ENCODE assay signal across 28 mouse cellular contexts in the genomic region with DNA sequence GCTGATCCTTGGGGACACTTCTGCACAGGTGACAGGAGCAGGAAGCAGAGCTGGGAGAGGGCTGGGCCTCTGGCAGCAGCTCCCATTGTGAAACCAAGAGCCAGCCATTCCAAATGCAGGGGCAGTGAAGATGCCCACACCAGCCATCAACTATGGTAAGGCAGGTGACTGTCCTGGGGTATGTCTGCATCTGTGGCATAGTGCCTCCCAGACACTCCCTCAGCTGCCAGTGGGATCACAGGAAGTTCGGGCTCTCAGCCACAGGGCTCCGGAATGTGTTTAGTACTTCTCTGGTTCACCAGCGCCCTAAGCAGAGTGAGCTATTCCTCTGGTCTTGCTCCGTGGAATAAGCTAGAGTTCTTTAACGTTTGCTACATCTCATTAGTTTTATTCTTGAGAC. TPM values are rescaled to one million over a fixed set of nuclear protein-coding genes. Genes with fewer than 3 reads are reported as not detected.
"Had no signal": no experiment of that assay in that cellular context is flagged by ENCODE, and none has a peak within 500 bp of the region (broad histone marks: within the 10 kb centered on the region; RNA-seq: fewer than 3 reads in every experiment).

No protein-coding gene starts in this region.

- H3K9ac ChIP-seq: liver, embryonic 12.5 days; liver, embryonic 15.5 days; lung, embryonic 15.5 days; midbrain, embryonic 13.5 days; stomach, embryonic 15.5 days had no signal

- DNase-seq: kidney, adult 18-20 months; kidney, adult 9 months; layer of hippocampus, adult 9-11 months; lung, adult 18-20 months; lung, postnatal 10 days; lung, postnatal 36 days; right cerebral cortex, adult 18-20 months; right cerebral cortex, postnatal 14 days; spleen, adult 18-20 months had no signal

- H3K4me3 ChIP-seq: layer of hippocampus, adult 2 months; liver, embryonic 12.5 days; liver, embryonic 15.5 days; lung, embryonic 15.5 days; midbrain, embryonic 10.5 days; midbrain, embryonic 13.5 days; stomach, embryonic 15.5 days had no signal

- H3K27ac ChIP-seq: layer of hippocampus, adult 2 months; liver, embryonic 15.5 days; midbrain, embryonic 10.5 days; midbrain, embryonic 13.5 days had no signal

- H3K4me2 ChIP-seq: liver, embryonic 12.5 days; liver, embryonic 15.5 days; lung, embryonic 15.5 days; midbrain, embryonic 13.5 days; stomach, embryonic 15.5 days had no signal

- H3K9me3 ChIP-seq: liver, embryonic 12.5 days; liver, embryonic 15.5 days; lung, embryonic 15.5 days; stomach, embryonic 15.5 days had no signal

- H3K27me3 ChIP-seq: liver, embryonic 12.5 days; liver, embryonic 15.5 days; lung, embryonic 15.5 days; midbrain, embryonic 13.5 days; stomach, embryonic 15.5 days had no signal

- ATAC-seq: inflammation-experienced regulatory T-cells, adult 6 months; intestine, embryonic 16.5 days; liver, embryonic 12.5 days; midbrain, embryonic 13.5 days; midbrain, embryonic 16.5 days had no signal

RNA-seq across cellular contexts. Expression of a gene that starts 10.0 kb away (rescaled TPM):
- total RNA-seq: monocyte, adult 5-6 weeks had no signal
- polyA plus RNA-seq: kidney, embryonic 16.5 days; limb, embryonic 11.5 days; liver, embryonic 12.5 days; liver, embryonic 15.5 days; lung, embryonic 15.5 days; midbrain, embryonic 13.5 days had no signal

RNA-seq across cellular contexts. Expression of a gene that starts 16.4 kb away (rescaled TPM):
- total RNA-seq: layer of hippocampus, adult 2 months; layer of hippocampus, postnatal 25 days; left cerebral cortex, adult 18-20 months; left cerebral cortex, postnatal 25 days; monocyte, adult 5-6 weeks had no signal
- polyA plus RNA-seq: inflammation-experienced regulatory T-cells, adult 6 months; kidney, embryonic 16.5 days; limb, embryonic 11.5 days; liver, embryonic 12.5 days; liver, embryonic 15.5 days; lung, embryonic 15.5 days; midbrain, embryonic 10.5 days; midbrain, embryonic 13.5 days; midbrain, embryonic 16.5 days; neural tube, embryonic 11.5 days; neural tube, embryonic 14.5 days had no signal

RNA-seq across cellular contexts. Expression of a gene that starts 34.4 kb away (rescaled TPM):
- total RNA-seq: layer of hippocampus, adult 2 months; layer of hippocampus, postnatal 25 days; left cerebral cortex, adult 18-20 months; left cerebral cortex, postnatal 25 days; monocyte, adult 5-6 weeks had no signal
- polyA plus RNA-seq: inflammation-experienced regulatory T-cells, adult 6 months; intestine, embryonic 16.5 days; kidney, embryonic 16.5 days; large intestine, adult 2 months; limb, embryonic 11.5 days; liver, embryonic 12.5 days; liver, embryonic 15.5 days; lung, embryonic 15.5 days; midbrain, embryonic 10.5 days; midbrain, embryonic 13.5 days; midbrain, embryonic 16.5 days; neural tube, embryonic 11.5 days; neural tube, embryonic 14.5 days; stomach, embryonic 15.5 days had no signal
